Mouse (Mus musculus): ENCODE data around the gene Mapk8. TPM values are rescaled to one million over a fixed set of nuclear protein-coding genes. Genes with fewer than 3 reads are reported as not detected.
A peak's percentile ranks its signal among the peaks of the same experiment; 100 is the strongest.

Gene Mapk8
- 23.1 and 24.5 TPM in 2 replicates for polyA plus RNA-seq (2014; fragmentation: Nextera tagmentation; extraction: Ambion mirVana)

- H3K4me3 ChIP-seq (ENCODE audit: low read length): peak within 1 kb of the TSS; percentile 86
- ATAC-seq (ENCODE audit: low FRiP score, low TSS enrichment): peak; percentile 98
- H3K27me3 ChIP-seq (ENCODE audit: control insufficient read depth, insufficient read depth, low read length): no peaks in the 10 kb centered on the region
- no peaks in the 10 kb centered on the region for H3K36me3 ChIP-seq (ENCODE audit: control insufficient read depth, insufficient read depth, low read length)
- peak within 1 kb of the TSS; percentile 59 for H3K4me2 ChIP-seq (replicated peaks; ENCODE audit: low read depth, low read length)
- H3K9me3 ChIP-seq (ENCODE audit: control insufficient read depth, low read length): no peaks in the 10 kb centered on the region
- peak within 1 kb of the TSS; percentile 87 for H3K9ac ChIP-seq (ENCODE audit: low read depth, low read length)
- WGBS: under 1% methylated on average over 63 of the region's 70 CpGs
- H3K27ac ChIP-seq (ENCODE audit: low read depth, low read length): peak within 1 kb of the TSS; percentile 86
- H3K4me1 ChIP-seq (ENCODE audit: control insufficient read depth, insufficient read depth, low read length): 0 out of 2 replicates have a peak, but pooled peaks cover 3% of the 10 kb centered on the region
Measured at GRCm38 (mm10) chr14:33447027-33447569, at the start of gene Mapk8. Gene Mapk8, minus strand, starts transcription at chr14:33447158.

GRCm38 (mm10) chr14:33495226-33495625, 48.3 kb upstream of the Mapk8 start:
- Histone ChIP-seq H3K27ac (ENCODE audit: low read depth, low read length) (no peak overlapping the region), H3K4me2 (replicated peaks; ENCODE audit: low read depth, low read length) (no peak overlapping the region), H3K4me3 (ENCODE audit: low read length) (no peak overlapping the region), H3K4me1 (ENCODE audit: control insufficient read depth, insufficient read depth, low read length) (no peaks in the 10 kb centered on the region), H3K9me3 (ENCODE audit: control insufficient read depth, low read length) (no peaks in the 10 kb centered on the region), H3K27me3 (ENCODE audit: control insufficient read depth, insufficient read depth, low read length) (no peaks in the 10 kb centered on the region), H3K36me3 (ENCODE audit: control insufficient read depth, insufficient read depth, low read length) (no peaks in the 10 kb centered on the region), H3K9ac (ENCODE audit: low read depth, low read length) (no peak overlapping the region)
- ATAC-seq (ENCODE audit: low FRiP score, low TSS enrichment): no peak
- 63% methylated on average over 4 of the region's 4 CpGs for WGBS

GRCm38 (mm10) chr14:33487805-33488550, 41.0 kb upstream of the Mapk8 start:
- peak overlapping the region; percentile 44 for H3K27ac ChIP-seq (ENCODE audit: low read depth, low read length)

GRCm38 (mm10) chr14:33481991-33482390, 35.0 kb upstream of the Mapk8 start:
- no peak overlapping the region for H3K4me3 ChIP-seq (ENCODE audit: low read length)
- no peak overlapping the region for H3K4me2 ChIP-seq (replicated peaks; ENCODE audit: low read depth, low read length)
- no peaks in the 10 kb centered on the region for H3K36me3 ChIP-seq (ENCODE audit: control insufficient read depth, insufficient read depth, low read length)
- no peak for ATAC-seq (ENCODE audit: low FRiP score, low TSS enrichment)
- no peak overlapping the region for H3K27ac ChIP-seq (ENCODE audit: low read depth, low read length)
- no peaks in the 10 kb centered on the region for H3K4me1 ChIP-seq (ENCODE audit: control insufficient read depth, insufficient read depth, low read length)
- H3K27me3 ChIP-seq (ENCODE audit: control insufficient read depth, insufficient read depth, low read length): no peaks in the 10 kb centered on the region
- H3K9ac ChIP-seq (ENCODE audit: low read depth, low read length): no peak overlapping the region
- WGBS: 32% methylated on average over 3 of the region's 3 CpGs
- no peaks in the 10 kb centered on the region for H3K9me3 ChIP-seq (ENCODE audit: control insufficient read depth, low read length)

More at GRCm38 (mm10) chr14:33487805-33488550, 41.0 kb upstream of the Mapk8 start:
- WGBS: 39% methylated on average over 15 of the region's 15 CpGs
- Histone ChIP-seq H3K27me3 (ENCODE audit: control insufficient read depth, insufficient read depth, low read length) (no peaks in the 10 kb centered on the region), H3K4me3 (ENCODE audit: low read length) (no peak overlapping the region), H3K9me3 (ENCODE audit: control insufficient read depth, low read length) (no peaks in the 10 kb centered on the region), H3K4me1 (ENCODE audit: control insufficient read depth, insufficient read depth, low read length) (no peaks in the 10 kb centered on the region), H3K9ac (ENCODE audit: low read depth, low read length) (no peak overlapping the region), H3K36me3 (ENCODE audit: control insufficient read depth, insufficient read depth, low read length) (no peaks in the 10 kb centered on the region), H3K4me2 (replicated peaks; ENCODE audit: low read depth, low read length) (no peak overlapping the region)
- ATAC-seq (ENCODE audit: low FRiP score, low TSS enrichment): peak; percentile 82

- 17% methylated on average over 3 of the region's 3 CpGs for WGBS
- Histone ChIP-seq H3K27me3 (ENCODE audit: control insufficient read depth, insufficient read depth, low read length) (no peaks in the 10 kb centered on the region), H3K4me1 (ENCODE audit: control insufficient read depth, insufficient read depth, low read length) (no peaks in the 10 kb centered on the region; the same call in 1 of the 2 replicates), H3K9ac (ENCODE audit: low read depth, low read length) (no peak overlapping the region), H3K9me3 (ENCODE audit: control insufficient read depth, low read length) (no peaks in the 10 kb centered on the region), H3K4me2 (replicated peaks; ENCODE audit: low read depth, low read length) (no peak overlapping the region), H3K4me3 (ENCODE audit: low read length) (no peak overlapping the region), H3K36me3 (ENCODE audit: control insufficient read depth, insufficient read depth, low read length) (no peaks in the 10 kb centered on the region), H3K27ac (ENCODE audit: low read depth, low read length) (no peak overlapping the region)
- ATAC-seq (ENCODE audit: low FRiP score, low TSS enrichment): no peak
Measured at GRCm38 (mm10) chr14:33476094-33476760, 29.3 kb upstream of the Mapk8 start.

GRCm38 (mm10) chr14:33474461-33474860, 27.5 kb upstream of the Mapk8 start:
- Histone ChIP-seq H3K9me3 (ENCODE audit: control insufficient read depth, low read length) (no peaks in the 10 kb centered on the region), H3K4me2 (replicated peaks; ENCODE audit: low read depth, low read length) (no peak overlapping the region), H3K4me1 (ENCODE audit: control insufficient read depth, insufficient read depth, low read length) (no peaks in the 10 kb centered on the region; the same call in 1 of the 2 replicates), H3K27ac (ENCODE audit: low read depth, low read length) (no peak overlapping the region), H3K9ac (ENCODE audit: low read depth, low read length) (no peak overlapping the region), H3K36me3 (ENCODE audit: control insufficient read depth, insufficient read depth, low read length) (no peaks in the 10 kb centered on the region), H3K4me3 (ENCODE audit: low read length) (no peak overlapping the region), H3K27me3 (ENCODE audit: control insufficient read depth, insufficient read depth, low read length) (no peaks in the 10 kb centered on the region)
- WGBS: 48% methylated on average over 2 of the region's 2 CpGs
- no peak for ATAC-seq (ENCODE audit: low FRiP score, low TSS enrichment)

- no peak within 1 kb of the TSS for H3K9ac ChIP-seq (ENCODE audit: low read depth, low read length)
- H3K27ac ChIP-seq (ENCODE audit: low read depth, low read length): no peak within 1 kb of the TSS
- no peaks in the 10 kb centered on the region for H3K27me3 ChIP-seq (ENCODE audit: control insufficient read depth, insufficient read depth, low read length)
- no peaks in the 10 kb centered on the region for H3K9me3 ChIP-seq (ENCODE audit: control insufficient read depth, low read length)
- no peaks in the 10 kb centered on the region; the same call in 1 of the 2 replicates for H3K4me1 ChIP-seq (ENCODE audit: control insufficient read depth, insufficient read depth, low read length)
- no peak within 1 kb of the TSS for H3K4me3 ChIP-seq (ENCODE audit: low read length)
- 58% methylated on average over 3 of the region's 3 CpGs for WGBS
- ATAC-seq (ENCODE audit: low FRiP score, low TSS enrichment): no peak
- H3K36me3 ChIP-seq (ENCODE audit: control insufficient read depth, insufficient read depth, low read length): no peaks in the 10 kb centered on the region
- H3K4me2 ChIP-seq (replicated peaks; ENCODE audit: low read depth, low read length): no peak within 1 kb of the TSS
Measured at GRCm38 (mm10) chr14:33471331-33471730, 24.4 kb upstream of the Mapk8 start, which contains the start of gene Frmpd2. Gene Frmpd2, plus strand, starts transcription at chr14:33471696.

- H3K4me1 ChIP-seq (ENCODE audit: control insufficient read depth, insufficient read depth, low read length): no peaks in the 10 kb centered on the region
- no peaks in the 10 kb centered on the region for H3K9me3 ChIP-seq (ENCODE audit: control insufficient read depth, low read length)
- H3K36me3 ChIP-seq (ENCODE audit: control insufficient read depth, insufficient read depth, low read length): no peaks in the 10 kb centered on the region
- no peaks in the 10 kb centered on the region for H3K27me3 ChIP-seq (ENCODE audit: control insufficient read depth, insufficient read depth, low read length)
- no peak overlapping the region for H3K4me2 ChIP-seq (replicated peaks; ENCODE audit: low read depth, low read length)
- no peak overlapping the region for H3K9ac ChIP-seq (ENCODE audit: low read depth, low read length)
- 76% methylated on average over 6 of the region's 6 CpGs for WGBS
- H3K27ac ChIP-seq (ENCODE audit: low read depth, low read length): no peak overlapping the region
- H3K4me3 ChIP-seq (ENCODE audit: low read length): no peak overlapping the region
- no peak for ATAC-seq (ENCODE audit: low FRiP score, low TSS enrichment)
Measured at GRCm38 (mm10) chr14:33467766-33468165, 20.8 kb upstream of the Mapk8 start.

GRCm38 (mm10) chr14:33463658-33464057, 16.7 kb upstream of the Mapk8 start:
- Histone ChIP-seq H3K27ac (ENCODE audit: low read depth, low read length) (no peak overlapping the region), H3K4me3 (ENCODE audit: low read length) (no peak overlapping the region), H3K9me3 (ENCODE audit: control insufficient read depth, low read length) (no peaks in the 10 kb centered on the region), H3K9ac (ENCODE audit: low read depth, low read length) (no peak overlapping the region), H3K4me1 (ENCODE audit: control insufficient read depth, insufficient read depth, low read length) (no peaks in the 10 kb centered on the region), H3K36me3 (ENCODE audit: control insufficient read depth, insufficient read depth, low read length) (no peaks in the 10 kb centered on the region), H3K4me2 (replicated peaks; ENCODE audit: low read depth, low read length) (no peak overlapping the region), H3K27me3 (ENCODE audit: control insufficient read depth, insufficient read depth, low read length) (no peaks in the 10 kb centered on the region)
- WGBS: 64% methylated on average over 3 of the region's 3 CpGs
- ATAC-seq (ENCODE audit: low FRiP score, low TSS enrichment): no peak

Data from kidney, embryonic 14.5 days (tissue).